ENCODE assay signal across 30 mouse cellular contexts in the genomic region with DNA sequence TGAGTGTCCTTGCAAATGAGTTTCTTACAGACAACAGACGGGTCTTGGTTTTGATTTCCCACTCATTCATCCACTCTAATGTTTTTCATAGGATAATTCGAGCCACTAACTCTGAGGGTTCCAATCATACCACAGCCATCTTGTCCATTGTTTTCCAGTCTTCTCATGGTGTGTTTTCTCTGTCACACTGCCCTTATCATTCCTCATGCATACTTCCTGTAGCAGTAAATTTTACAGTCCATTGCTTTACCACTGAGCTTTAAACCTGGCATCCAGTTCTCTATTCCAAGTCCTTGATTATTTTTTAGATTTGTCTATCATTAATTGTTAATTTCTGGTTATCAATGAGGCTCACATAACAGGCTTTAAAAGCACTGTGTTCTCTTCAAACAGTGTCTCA.
"Had no signal": no experiment of that assay in that cellular context is flagged by ENCODE, and none has a peak within 500 bp of the region (broad histone marks: within the 10 kb centered on the region; RNA-seq: fewer than 3 reads in every experiment).

No protein-coding gene starts in this region.

- H3K9me3 ChIP-seq: limb, embryonic 10.5 days; limb, embryonic 12.5 days; limb, embryonic 13.5 days; limb, embryonic 15.5 days; liver, embryonic 12.5 days; liver, embryonic 13.5 days; liver, embryonic 15.5 days; lung, embryonic 15.5 days; megakaryocyte, embryonic 14.5 days; midbrain, embryonic 10.5 days; midbrain, embryonic 12.5 days; midbrain, embryonic 13.5 days; midbrain, embryonic 15.5 days; neural tube, embryonic 12.5 days had no signal

- H3K27me3 ChIP-seq: limb, embryonic 12.5 days; limb, embryonic 13.5 days; limb, embryonic 15.5 days; liver, embryonic 12.5 days; liver, embryonic 13.5 days; liver, embryonic 15.5 days; lung, embryonic 15.5 days; megakaryocyte, embryonic 14.5 days; midbrain, embryonic 12.5 days; midbrain, embryonic 13.5 days; midbrain, embryonic 15.5 days; neural tube, embryonic 12.5 days had no signal

- H3K36me3 ChIP-seq: limb, embryonic 10.5 days; limb, embryonic 12.5 days; limb, embryonic 13.5 days; limb, embryonic 15.5 days; liver, embryonic 12.5 days; liver, embryonic 13.5 days; liver, embryonic 15.5 days; lung, embryonic 15.5 days; midbrain, embryonic 10.5 days; midbrain, embryonic 12.5 days; midbrain, embryonic 13.5 days; midbrain, embryonic 15.5 days; neural tube, embryonic 12.5 days had no signal

- DNase-seq: left cerebral cortex, postnatal 4 days; liver; liver, embryonic 13.5 days; liver, postnatal 0 days; lung, adult 18-20 months; lung, adult 2 months; lung, embryonic 14.5 days; lung, postnatal 10 days; lung, postnatal 14 days; lung, postnatal 36 days; lung, postnatal 4 days; midbrain, embryonic 14.5 days had no signal

- H3K4me3 ChIP-seq: limb, embryonic 10.5 days; limb, embryonic 12.5 days; limb, embryonic 13.5 days; limb, embryonic 15.5 days; liver, embryonic 12.5 days; liver, embryonic 13.5 days; liver, embryonic 15.5 days; lung, embryonic 15.5 days; megakaryocyte, embryonic 14.5 days; midbrain, embryonic 10.5 days; midbrain, embryonic 12.5 days; midbrain, embryonic 13.5 days; midbrain, embryonic 15.5 days; myocyte; neural tube, embryonic 12.5 days had no signal

- ATAC-seq: liver, embryonic 12.5 days; liver, postnatal 0 days; lung, postnatal 0 days; midbrain, embryonic 13.5 days; midbrain, embryonic 15.5 days; midbrain, embryonic 16.5 days had no signal

- H3K4me1 ChIP-seq: limb, embryonic 15.5 days; liver, embryonic 12.5 days; liver, embryonic 13.5 days; liver, embryonic 15.5 days; lung, embryonic 15.5 days; megakaryocyte, embryonic 14.5 days; midbrain, embryonic 12.5 days; midbrain, embryonic 13.5 days; midbrain, embryonic 15.5 days; neural tube, embryonic 12.5 days had no signal

- H3K27ac ChIP-seq: limb, embryonic 12.5 days; limb, embryonic 13.5 days; limb, embryonic 15.5 days; liver, embryonic 12.5 days; liver, embryonic 13.5 days; liver, embryonic 14.5 days; liver, embryonic 15.5 days; lung, embryonic 15.5 days; macrophage; midbrain, embryonic 10.5 days; midbrain, embryonic 12.5 days; midbrain, embryonic 13.5 days; midbrain, embryonic 15.5 days; neural tube, embryonic 12.5 days had no signal
